ENCODE assay signal across 8 mouse cellular contexts in genomic region chr4:151156904-151157303, GRCm38 (mm10).
DNase-seq lines count a peak whose midpoint lies in the region; ATAC-seq and TF ChIP-seq lines count a peak whose summit lies in the region.

No protein-coding gene starts in this region.

- no peaks in the 10 kb centered on the region for H3K27me3 ChIP-seq in ES-Bruce4 (ENCODE audit: control insufficient read depth, insufficient read depth, low read length, poor library complexity, severe bottlenecking)
- peaks cover 14% of the 10 kb centered on the region for H3K27me3 ChIP-seq in embryonic facial prominence, embryonic 15.5 days
- H3K27me3 ChIP-seq in lung, embryonic 14.5 days (ENCODE audit: insufficient read depth, low read length) = no peaks in the 10 kb centered on the region

- no peaks in the 10 kb centered on the region for H3K36me3 ChIP-seq in ES-Bruce4 (ENCODE audit: control insufficient read depth, insufficient read depth, low read length, poor library complexity, severe bottlenecking)
- H3K36me3 ChIP-seq in embryonic facial prominence, embryonic 15.5 days = no peaks in the 10 kb centered on the region
- H3K36me3 ChIP-seq in lung, embryonic 14.5 days (ENCODE audit: insufficient read depth) = no peaks in the 10 kb centered on the region

- under 1% methylated on average over 7 of the region's 7 CpGs for WGBS in embryonic facial prominence, embryonic 15.5 days
- 2% methylated on average over 7 of the region's 7 CpGs for WGBS in lung, embryonic 14.5 days

- no peaks in the 10 kb centered on the region for H3K4me1 ChIP-seq in ES-Bruce4 (ENCODE audit: control insufficient read depth, insufficient read depth, low read length)
- H3K4me1 ChIP-seq in embryonic facial prominence, embryonic 15.5 days = 0 out of 2 replicates have a peak, but pooled peaks cover under 1% of the 10 kb centered on the region
- H3K4me1 ChIP-seq in lung, embryonic 14.5 days (ENCODE audit: insufficient read depth) = no peaks in the 10 kb centered on the region

- peak; percentile 89 for DNase-seq in brain, adult 2 months (ENCODE audit: low read depth, low spot score)
- peak; percentile 79 to 89 for DNase-seq in heart, postnatal 10 days
- peak; percentile 92 to 95 for DNase-seq in kidney, postnatal 4 days
- peak; percentile 95 for DNase-seq in lung, embryonic 14.5 days
- peak; percentile 71 for DNase-seq in retina, adult 2 months (ENCODE audit: low read depth, low spot score)
- peak; percentile 42 to 55 for DNase-seq in thymus, postnatal 36 days

- no peaks in the 10 kb centered on the region for H3K9me3 ChIP-seq in ES-Bruce4 (replicated peaks; ENCODE audit: control insufficient read depth, insufficient read depth, low read length, poor library complexity, severe bottlenecking)
- no peaks in the 10 kb centered on the region for H3K9me3 ChIP-seq in embryonic facial prominence, embryonic 15.5 days (replicated peaks)
- no peaks in the 10 kb centered on the region for H3K9me3 ChIP-seq in lung, embryonic 14.5 days (ENCODE audit: low read depth, low read length)

- H3K4me3 ChIP-seq in ES-Bruce4 (ENCODE audit: low read depth, low read length) = no peak overlapping the region
- H3K4me3 ChIP-seq in embryonic facial prominence, embryonic 15.5 days (replicated peaks) = no peak overlapping the region
- no peak overlapping the region for H3K4me3 ChIP-seq in lung, embryonic 14.5 days (ENCODE audit: low read depth, low read length)

- ATAC-seq in embryonic facial prominence, embryonic 15.5 days (ENCODE audit: insufficient number of reproducible peaks, low FRiP score, low TSS enrichment, low read depth) = peak; percentile 6; the same call in 1 of the 2 replicates
- ATAC-seq in lung, embryonic 14.5 days (ENCODE audit: insufficient read depth) = peak; percentile 69

- no peak overlapping the region for H3K4me2 ChIP-seq in embryonic facial prominence, embryonic 15.5 days (replicated peaks)
- H3K4me2 ChIP-seq in lung, embryonic 14.5 days = no peak overlapping the region

- intact Hi-C loops in heart, postnatal 10 days (cut with DNase I) = loop anchor here (5.0 kb wide), 5 partner anchors 125 to 695 kb away; no protein-coding TSS in a partner anchor

- no peak for TF ChIP-seq POLR2A in ES-Bruce4 (IDR thresholded peaks at IDR 0.05; ENCODE audit: insufficient read depth, low read length)

- no peak overlapping the region for H3K27ac ChIP-seq in ES-Bruce4 (ENCODE audit: insufficient read depth, low read length)
- no peak overlapping the region for H3K27ac ChIP-seq in embryonic facial prominence, embryonic 15.5 days (replicated peaks)
- H3K27ac ChIP-seq in lung, embryonic 14.5 days (ENCODE audit: low read depth) = no peak overlapping the region

- no peak overlapping the region for H3K9ac ChIP-seq in ES-Bruce4 (ENCODE audit: low read depth, poor library complexity, severe bottlenecking)
- no peak overlapping the region for H3K9ac ChIP-seq in embryonic facial prominence, embryonic 15.5 days
- no peak overlapping the region for H3K9ac ChIP-seq in lung, embryonic 14.5 days

- TF ChIP-seq CTCF in ES-Bruce4 (IDR thresholded peaks at IDR 0.05; ENCODE audit: low read depth, low read length) = peak; percentile 95
- TF ChIP-seq CTCF in lung, embryonic 14.5 days (IDR thresholded peaks at IDR 0.05; ENCODE audit: low read depth) = peak; percentile 98

- no peak for TF ChIP-seq EP300 in ES-Bruce4 (IDR thresholded peaks at IDR 0.05; ENCODE audit: insufficient read depth, low read depth, low read length)
